Mouse (Mus musculus) liver, postnatal 0 days (tissue): ENCODE data around the gene Cdca5. TPM values are rescaled to one million over a fixed set of nuclear protein-coding genes. Genes with fewer than 3 reads are reported as not detected.

Source experiments
- ATAC-seq: fragments of 200-750 bp; cut with Nextera tagmentation; 2 replicates; pipeline ENCODE4 v1.8.0; 2017; ENCODE audit warnings: mild to moderate bottlenecking, moderate library complexity
- DNase-seq: peaks from one replicate; pipeline ENCODE4 v3.0.0-alpha.2; 2016
- H3K27ac ChIP-seq: fragments of 300-500 bp; sonication (generic); 2 replicates; pipeline ENCODE4 v1.5.1; 2014; ENCODE audit warnings: antibody characterized with exemption, moderate library complexity, mild to moderate bottlenecking, low read depth
- H3K27me3 ChIP-seq: fragments of 300-500 bp; sonication (generic); 2 replicates; pipeline ENCODE4 v1.6.1; 2014; ENCODE audit warnings: low read length, control low read depth, mixed read lengths; ENCODE audit not compliant: insufficient read depth
- H3K36me3 ChIP-seq: fragments of 300-500 bp; sonication (generic); replicated peaks from 2 replicates; pipeline ENCODE4 v1.6.1; 2014; ENCODE audit warnings: mild to moderate bottlenecking, control low read depth, low read length, moderate library complexity, mixed read lengths; ENCODE audit not compliant: insufficient read depth
- H3K4me1 ChIP-seq: fragments of 300-500 bp; sonication (generic); 2 replicates; pipeline ENCODE4 v1.6.1; 2014; ENCODE audit warnings: antibody characterized with exemption, mild to moderate bottlenecking, control low read depth; ENCODE audit not compliant: insufficient read depth
- H3K4me2 ChIP-seq: fragments of 300-500 bp; sonication (generic); 2 replicates; pipeline ENCODE4 v1.6.1; 2014; ENCODE audit warnings: low read depth, mild to moderate bottlenecking, low read length, moderate library complexity, mixed read lengths
- H3K4me3 ChIP-seq: fragments of 300-500 bp; sonication (generic); 2 replicates; pipeline ENCODE4 v1.5.1; 2014; ENCODE audit warnings: low read depth, low read length
- H3K9ac ChIP-seq: fragments of 300-500 bp; sonication (generic); replicated peaks from 2 replicates; pipeline ENCODE4 v1.6.1; 2014; ENCODE audit warnings: mild to moderate bottlenecking, moderate library complexity
- H3K9me3 ChIP-seq: fragments of 300-500 bp; sonication (generic); 2 replicates; pipeline ENCODE4 v1.6.1; 2016; ENCODE audit warnings: mild to moderate bottlenecking, control low read depth, low read length, mixed read lengths
- CTCF ChIP-seq: sonication (generic); IDR thresholded peaks from 2 replicates; pipeline ENCODE4 v1.5.1; 2016; ENCODE audit warnings: antibody characterized with exemption, low read depth
- EP300 ChIP-seq: IDR thresholded peaks from 2 replicates; pipeline ENCODE4 v1.6.1; 2016; ENCODE audit warnings: antibody characterized with exemption, low read depth, mild to moderate bottlenecking
- WGBS: fragments of 180-500 bp; shearing (Covaris S2); extraction: QIAGEN DNeasy Blood & Tissue Kit; methylation state at CpG from one replicate; pipeline ENCODE4 v1.1.7; 2014; ENCODE audit not compliant: insufficient replicate concordance; 5-methylcytosine and 5-hydroxymethylcytosine counted together
- polyA plus RNA-seq: library from polyadenylated mRNA; unstranded; fragments of >200 nt; fragmentation: Nextera tagmentation; extraction: Ambion mirVana; gene quantifications from 2 replicates; pipeline ENCODE4 v1.2.1, GENCODE M21; 2015

Cdca5 gene
- polyA plus RNA-seq, 1 experiment from 2014 or later: 15.0 TPM

DNA sequence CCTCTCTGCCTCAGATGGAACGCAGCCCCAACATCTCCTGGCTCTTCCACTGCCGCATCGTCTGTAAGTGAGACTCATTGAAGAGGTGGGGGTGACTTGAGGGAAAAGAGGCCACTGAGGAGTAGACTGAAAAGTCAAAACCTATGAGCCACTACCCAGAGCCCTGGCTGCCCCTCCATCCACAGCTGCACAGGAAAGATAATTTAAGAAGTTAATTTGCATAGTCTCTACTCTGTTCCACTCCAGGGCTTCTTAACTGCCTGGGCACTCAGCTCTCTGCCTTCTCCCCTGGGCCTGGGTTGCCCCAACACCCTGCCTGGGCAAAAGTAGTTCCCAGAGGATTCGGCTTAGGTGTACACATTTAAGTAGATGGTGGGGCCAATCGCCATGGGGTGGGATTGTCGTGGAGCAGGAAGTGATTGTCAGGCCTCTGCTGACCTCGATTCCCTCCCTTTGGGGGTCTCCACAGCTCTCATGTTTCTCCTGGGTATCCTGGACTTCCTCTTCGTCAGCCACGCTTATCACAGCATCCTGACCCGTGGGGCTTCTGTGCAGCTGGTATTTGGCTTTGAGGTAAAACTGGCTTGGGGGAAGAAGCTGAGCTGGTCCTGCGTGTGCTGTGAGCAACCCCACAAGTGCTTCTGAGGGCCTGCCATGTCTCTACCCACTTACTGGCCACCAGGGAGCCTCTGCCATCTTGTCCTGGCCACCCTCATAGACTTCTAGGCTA, 35.9 kb upstream of the Cdca5 start:
- Histone ChIP-seq H3K4me1 (peaks cover 23% of the 10 kb centered on the region), H3K36me3 (peaks cover 58% of the 10 kb centered on the region), H3K9me3 (no peaks in the 10 kb centered on the region), H3K4me2 (peak overlapping the region; percentile 76), H3K27me3 (no peaks in the 10 kb centered on the region), H3K27ac (peak overlapping the region; percentile 99), H3K4me3 (peak overlapping the region; percentile 73), H3K9ac (peak overlapping the region; percentile 11; the same call in 1 of the 2 replicates)
- ATAC-seq: no peak
- DNase-seq: peak; percentile 29
- TF ChIP-seq CTCF (no peak), EP300 (no peak; the same call in 1 of the 2 replicates)
- WGBS: 52% methylated on average over 11 of the region's 11 CpGs

DNA sequence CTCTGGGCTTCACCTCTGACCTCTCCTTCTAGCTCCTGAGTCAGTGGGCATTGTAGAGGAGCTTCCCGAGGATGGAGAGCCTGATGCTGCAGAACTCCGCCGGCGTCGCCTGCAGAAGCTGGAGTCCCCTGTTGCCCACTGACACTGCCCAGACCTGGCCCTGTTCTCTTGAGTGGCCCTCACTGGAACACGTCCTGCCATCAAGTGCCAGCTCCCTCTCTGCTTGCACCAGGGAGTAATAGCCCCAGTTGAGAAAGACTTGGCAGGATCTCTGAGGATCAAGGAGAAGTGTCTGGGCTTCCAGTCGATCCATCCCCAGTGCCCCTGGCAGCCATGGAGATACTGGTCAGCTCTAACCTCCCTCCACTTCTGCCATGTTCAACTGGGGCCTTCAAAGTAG, 32.3 kb upstream of the Cdca5 start:
- Histone ChIP-seq H3K36me3 (peaks cover 81% of the 10 kb centered on the region), H3K4me3 (no peak overlapping the region), H3K4me1 (peaks cover 24% of the 10 kb centered on the region), H3K27me3 (no peaks in the 10 kb centered on the region), H3K9ac (no peak overlapping the region), H3K4me2 (no peak overlapping the region), H3K27ac (no peak overlapping the region), H3K9me3 (no peaks in the 10 kb centered on the region)
- DNase-seq (no peak), ATAC-seq (no peak)
- WGBS: 86% methylated on average over 7 of the region's 7 CpGs
- TF ChIP-seq EP300 (no peak), CTCF (no peak)

DNA sequence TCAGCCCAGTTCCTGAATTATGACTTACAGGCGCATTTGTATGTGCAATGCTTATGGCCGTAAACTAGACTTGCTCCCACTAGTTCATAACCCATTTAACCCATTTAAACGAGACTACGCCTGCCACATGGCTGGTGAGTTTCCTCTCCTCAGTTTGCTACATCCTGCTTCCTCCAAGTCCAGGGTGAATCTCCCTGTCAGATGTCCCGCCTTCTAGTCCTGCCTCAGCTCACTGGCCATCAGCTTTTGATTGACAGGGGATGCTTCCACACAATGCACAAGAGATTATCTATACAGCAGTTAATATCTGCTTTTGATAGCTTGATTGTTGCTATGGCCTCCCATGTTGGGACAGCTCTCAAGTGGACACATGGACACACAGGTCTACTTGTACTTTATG, 30.5 kb upstream of the Cdca5 start:
- H3K4me3 ChIP-seq: no peak overlapping the region
- peaks cover 16% of the 10 kb centered on the region for H3K4me1 ChIP-seq
- 78% methylated on average over 5 of the region's 5 CpGs for WGBS
- H3K27ac ChIP-seq: no peak overlapping the region
- H3K9me3 ChIP-seq: no peaks in the 10 kb centered on the region
- DNase-seq (no peak), ATAC-seq (no peak)
- H3K36me3 ChIP-seq: peaks cover 74% of the 10 kb centered on the region
- no peak overlapping the region for H3K4me2 ChIP-seq
- no peak overlapping the region for H3K9ac ChIP-seq
- no peaks in the 10 kb centered on the region for H3K27me3 ChIP-seq
- TF ChIP-seq EP300 (no peak), CTCF (no peak)

DNA sequence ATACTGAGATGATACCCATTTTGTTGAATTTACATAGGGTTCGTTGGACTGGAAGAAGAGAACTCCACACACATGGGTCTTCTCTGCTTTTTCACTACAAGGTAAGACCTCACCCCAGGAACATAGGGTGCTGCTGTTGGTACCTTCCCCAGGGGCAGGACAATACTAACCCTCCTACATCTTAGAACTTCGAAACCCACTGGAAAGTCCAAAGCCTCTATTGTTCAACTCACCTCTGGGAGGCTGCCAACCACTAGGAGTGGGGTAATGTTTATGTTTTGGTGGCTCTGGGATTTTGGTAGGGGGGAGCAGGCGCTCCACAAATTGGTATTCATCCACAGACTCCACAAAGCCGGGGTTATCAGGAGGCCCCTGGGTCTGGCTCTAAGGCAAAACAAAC, 28.1 kb upstream of the Cdca5 start:
- peak overlapping the region; percentile 30; the same call in 1 of the 2 replicates for H3K27ac ChIP-seq

DNA sequence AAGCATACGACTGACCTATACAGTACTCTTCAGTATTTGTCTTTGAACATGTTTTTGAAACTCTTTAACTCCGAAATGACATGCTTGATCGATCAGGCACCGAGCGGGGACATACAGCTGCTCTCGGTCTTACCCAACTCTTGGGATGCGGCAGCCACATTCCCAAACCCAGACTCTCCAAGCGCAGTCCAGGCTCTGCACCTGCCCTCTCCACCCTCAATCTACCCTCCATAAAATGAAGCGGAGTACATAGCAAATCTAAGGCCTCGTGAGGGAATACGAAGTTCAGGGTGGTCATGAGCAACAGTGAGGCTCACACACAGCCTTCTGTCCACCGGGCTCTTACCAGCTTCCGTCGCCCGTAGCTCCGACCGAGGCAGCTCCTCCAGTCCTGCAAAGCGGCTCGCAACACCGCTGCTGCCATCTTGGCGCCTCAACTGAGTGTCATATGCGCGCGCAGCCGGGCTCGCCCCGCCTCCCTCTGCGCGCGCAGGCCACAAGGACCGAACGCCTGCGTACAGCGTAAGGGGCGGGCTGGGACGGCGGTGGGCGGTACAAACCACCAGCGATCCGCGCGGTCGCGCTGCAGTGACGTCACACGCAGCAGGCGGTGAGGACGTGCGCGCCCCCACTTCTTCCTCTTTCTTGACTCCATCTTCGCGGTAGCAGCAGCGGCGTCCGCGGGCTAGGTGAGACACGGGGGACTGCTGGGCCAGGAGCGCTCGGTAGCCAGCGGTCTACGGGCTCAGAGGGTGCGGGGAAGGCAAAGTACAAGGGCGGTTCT, 27.3 kb upstream of the Cdca5 start, which contains the start of the genes Mrpl49 and Fau:
Mrpl49 (minus strand) TSS at position 473 of the 784 bp plus-strand sequence.
Fau (plus strand) TSS at position 532 of the 784 bp plus-strand sequence.
- H3K4me3 ChIP-seq: peak within 1 kb of the TSS; percentile 78
- H3K9me3 ChIP-seq: no peaks in the 10 kb centered on the region
- peak within 1 kb of the TSS; percentile 82 for H3K4me2 ChIP-seq
- DNase-seq (peak; percentile 99), ATAC-seq (peak; percentile 79)
- H3K27ac ChIP-seq: peak within 1 kb of the TSS; percentile 75
- TF ChIP-seq EP300 (no peak; the same call in 1 of the 2 replicates), CTCF (0 out of 2 replicates have a peak, but pooled peaks have one; percentile 7)
- peaks cover 30% of the 10 kb centered on the region for H3K4me1 ChIP-seq
- WGBS: 1% methylated on average over 63 of the region's 63 CpGs
- H3K36me3 ChIP-seq: peaks cover 46% of the 10 kb centered on the region
- no peaks in the 10 kb centered on the region for H3K27me3 ChIP-seq
- H3K9ac ChIP-seq: peak within 1 kb of the TSS; percentile 94

More for the DNA sequence above, 28.1 kb upstream of the Cdca5 start:
- Histone ChIP-seq H3K9me3 (no peaks in the 10 kb centered on the region), H3K27me3 (no peaks in the 10 kb centered on the region), H3K4me3 (peak overlapping the region; percentile 78), H3K4me1 (peaks cover 25% of the 10 kb centered on the region), H3K4me2 (peak overlapping the region; percentile 82), H3K36me3 (peaks cover 54% of the 10 kb centered on the region), H3K9ac (peak overlapping the region; percentile 67)
- no peak for ATAC-seq
- WGBS: 50% methylated on average over 4 of the region's 4 CpGs
- TF ChIP-seq CTCF: no peak
- no peak for TF ChIP-seq EP300
- no peak for DNase-seq

DNA sequence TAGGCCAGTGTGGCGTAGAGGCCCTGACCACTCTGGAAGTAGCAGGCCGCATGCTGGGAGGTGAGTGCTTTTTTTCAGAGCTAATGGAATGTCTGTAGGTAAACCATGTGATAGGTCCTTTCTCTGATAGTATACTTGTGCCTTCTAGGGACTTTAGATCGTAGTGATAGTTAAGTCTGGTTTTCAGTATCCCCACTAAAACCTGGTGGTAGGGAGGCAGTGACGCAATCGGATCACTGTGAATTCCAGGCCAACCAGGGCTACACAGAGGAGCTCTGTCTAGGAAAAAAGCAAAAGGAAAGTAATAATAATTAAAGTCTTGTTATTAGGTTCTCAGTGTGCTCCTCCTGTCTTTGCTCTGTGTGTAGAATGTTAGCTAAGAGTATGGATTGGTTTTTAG, 26.3 kb upstream of the Cdca5 start:
- TF ChIP-seq CTCF (no peak), EP300 (no peak)
- peak overlapping the region; percentile 94 for H3K9ac ChIP-seq
- H3K4me3 ChIP-seq: peak overlapping the region; percentile 78
- WGBS: 17% methylated on average over 5 of the region's 5 CpGs
- DNase-seq: no peak
- no peaks in the 10 kb centered on the region for H3K9me3 ChIP-seq
- no peaks in the 10 kb centered on the region for H3K27me3 ChIP-seq
- peaks cover 40% of the 10 kb centered on the region for H3K4me1 ChIP-seq
- H3K36me3 ChIP-seq: peaks cover 36% of the 10 kb centered on the region
- H3K27ac ChIP-seq: peak overlapping the region; percentile 75
- peak overlapping the region; percentile 66 for H3K4me2 ChIP-seq
- ATAC-seq: no peak
